8 mouse cellular contexts compared by ENCODE assay signal in genomic region chr13:21179724-21180550, GRCm38 (mm10). TPM values are rescaled to one million over a fixed set of nuclear protein-coding genes. Genes with fewer than 3 reads are reported as not detected.
DNase-seq lines count a peak whose midpoint lies in the region; ATAC-seq and TF ChIP-seq lines count a peak whose summit lies in the region.

No protein-coding gene starts in this region.

- peak; percentile 96 for ATAC-seq in forebrain, embryonic 11.5 days (replicated peaks; ENCODE audit: low FRiP score)
- peak; percentile 90 for ATAC-seq in heart, postnatal 0 days (ENCODE audit: insufficient read depth, low read depth)
- peak; percentile 91 for ATAC-seq in liver, postnatal 0 days
- ATAC-seq in neural tube, embryonic 13.5 days (ENCODE audit: low read depth): peak; percentile 97

- no peak for TF ChIP-seq EP300 in heart, postnatal 0 days (IDR thresholded peaks at IDR 0.05; ENCODE audit: low read depth)
- peak; percentile 44; the same call in 1 of the 2 replicates for TF ChIP-seq EP300 in liver, postnatal 0 days (IDR thresholded peaks at IDR 0.05; ENCODE audit: low read depth)

- no peaks in the 10 kb centered on the region for H3K27me3 ChIP-seq in E14TG2a.4 (ENCODE audit: insufficient read depth, low read length)
- H3K27me3 ChIP-seq in forebrain, embryonic 11.5 days (ENCODE audit: control insufficient read depth, insufficient read depth, low read length): no peaks in the 10 kb centered on the region
- H3K27me3 ChIP-seq in heart, postnatal 0 days (ENCODE audit: control insufficient read depth, insufficient read depth, low read length): no peaks in the 10 kb centered on the region
- no peaks in the 10 kb centered on the region for H3K27me3 ChIP-seq in liver, postnatal 0 days (ENCODE audit: insufficient read depth, low read length)
- no peaks in the 10 kb centered on the region for H3K27me3 ChIP-seq in neural tube, embryonic 13.5 days
- no peaks in the 10 kb centered on the region for H3K27me3 ChIP-seq in testis, adult 2 months (ENCODE audit: control insufficient read depth, insufficient read depth, low read length)

- H3K4me2 ChIP-seq in forebrain, embryonic 11.5 days (ENCODE audit: low read depth, low read length, severe bottlenecking): peak overlapping the region; percentile 55
- H3K4me2 ChIP-seq in heart, postnatal 0 days (ENCODE audit: low read depth, low read length): peak overlapping the region; percentile 83
- peak overlapping the region; percentile 92 for H3K4me2 ChIP-seq in liver, postnatal 0 days (ENCODE audit: low read depth, low read length)
- H3K4me2 ChIP-seq in neural tube, embryonic 13.5 days: peak overlapping the region; percentile 71

- H3K36me3 ChIP-seq in E14TG2a.4 (ENCODE audit: insufficient read depth, low read length): peaks cover 40% of the 10 kb centered on the region
- H3K36me3 ChIP-seq in forebrain, embryonic 11.5 days (ENCODE audit: control insufficient read depth, insufficient read depth, low read length): peaks cover 7% of the 10 kb centered on the region; the same call in 1 of the 2 replicates
- peaks cover 29% of the 10 kb centered on the region for H3K36me3 ChIP-seq in heart, postnatal 0 days (replicated peaks; ENCODE audit: control insufficient read depth, insufficient read depth, low read length)
- peaks cover 21% of the 10 kb centered on the region for H3K36me3 ChIP-seq in liver, postnatal 0 days (replicated peaks; ENCODE audit: insufficient read depth, low read length)
- peaks cover 29% of the 10 kb centered on the region for H3K36me3 ChIP-seq in neural tube, embryonic 13.5 days
- peaks cover 4% of the 10 kb centered on the region for H3K36me3 ChIP-seq in testis, adult 2 months (ENCODE audit: control insufficient read depth, insufficient read depth, low read length)

- DNase-seq in c-Kit-positive CD71-positive TER-119-negative erythroid progenitor cells, embryonic 14.5 days (ENCODE audit: low read depth): peak; percentile 91
- DNase-seq in forebrain, embryonic 11.5 days (ENCODE audit: low spot score): peak; percentile 93
- peak; percentile 87 for DNase-seq in heart, postnatal 0 days (ENCODE audit: low spot score)
- DNase-seq in kidney, postnatal 4 days: peak; percentile 86 to 92
- DNase-seq in liver, postnatal 0 days: peak; percentile 91

- under 1% methylated on average over 69 of the region's 80 CpGs for WGBS in forebrain, embryonic 11.5 days
- under 1% methylated on average over 76 of the region's 80 CpGs for WGBS in heart, postnatal 0 days
- WGBS in liver, postnatal 0 days (ENCODE audit: insufficient replicate concordance): under 1% methylated on average over 59 of the region's 80 CpGs
- under 1% methylated on average over 80 of the region's 80 CpGs for whole genome bisulfite sequencing in neural tube, embryonic 13.5 days

- H3K27ac ChIP-seq in forebrain, embryonic 11.5 days (ENCODE audit: low read depth, low read length): peak overlapping the region; percentile 82
- H3K27ac ChIP-seq in heart, postnatal 0 days (ENCODE audit: low read depth): peak overlapping the region; percentile 91
- H3K27ac ChIP-seq in liver, postnatal 0 days (ENCODE audit: low read depth): peak overlapping the region; percentile 94
- H3K27ac ChIP-seq in neural tube, embryonic 13.5 days (replicated peaks): peak overlapping the region; percentile 96
- H3K27ac ChIP-seq in testis, adult 2 months (ENCODE audit: control insufficient read depth, insufficient read depth, low read depth, low read length): peak overlapping the region; percentile 55

- no peak for TF ChIP-seq CTCF in E14TG2a.4 (conservative IDR thresholded peaks at IDR 0.05; ENCODE audit: low read length)
- TF ChIP-seq CTCF in heart, postnatal 0 days (IDR thresholded peaks at IDR 0.05; ENCODE audit: low read depth): no peak
- TF ChIP-seq CTCF in liver, postnatal 0 days (IDR thresholded peaks at IDR 0.05; ENCODE audit: low read depth): no peak
- TF ChIP-seq CTCF in testis, adult 2 months (IDR thresholded peaks at IDR 0.05; ENCODE audit: control insufficient read depth, insufficient read depth, insufficient replicate concordance, low read depth, low read length): no peak; the same call in 1 of the 2 replicates

- peak overlapping the region; percentile 98 for H3K4me3 ChIP-seq in E14TG2a.4 (replicated peaks; ENCODE audit: low read length)
- peak overlapping the region; percentile 98 for H3K4me3 ChIP-seq in forebrain, embryonic 11.5 days (ENCODE audit: low read depth, low read length)
- peak overlapping the region; percentile 95 for H3K4me3 ChIP-seq in heart, postnatal 0 days (ENCODE audit: low read depth, low read length)
- H3K4me3 ChIP-seq in liver, postnatal 0 days (ENCODE audit: low read depth, low read length): peak overlapping the region; percentile 91
- peak overlapping the region; percentile 81 for H3K4me3 ChIP-seq in neural tube, embryonic 13.5 days
- peak overlapping the region; percentile 87 for H3K4me3 ChIP-seq in testis, adult 2 months (ENCODE audit: control insufficient read depth, low read depth, low read length)

- peak overlapping the region; percentile 83 for H3K9ac ChIP-seq in forebrain, embryonic 11.5 days (ENCODE audit: low read length)
- H3K9ac ChIP-seq in heart, postnatal 0 days (replicated peaks; ENCODE audit: low read depth, low read length): peak overlapping the region; percentile 82
- peak overlapping the region; percentile 80 for H3K9ac ChIP-seq in liver, postnatal 0 days (replicated peaks)
- peak overlapping the region; percentile 90 for H3K9ac ChIP-seq in neural tube, embryonic 13.5 days

- TF ChIP-seq POLR2A in testis, adult 2 months (IDR thresholded peaks at IDR 0.05; ENCODE audit: control insufficient read depth, low read depth, low read length): peak; percentile 46

- peaks cover 68% of the 10 kb centered on the region for H3K4me1 ChIP-seq in E14TG2a.4 (replicated peaks; ENCODE audit: low read depth, low read length)
- H3K4me1 ChIP-seq in forebrain, embryonic 11.5 days (replicated peaks; ENCODE audit: control insufficient read depth, insufficient read depth, low read length): peaks cover 7% of the 10 kb centered on the region; the same call in 1 of the 2 replicates
- no peaks in the 10 kb centered on the region; the same call in 1 of the 2 replicates for H3K4me1 ChIP-seq in heart, postnatal 0 days (ENCODE audit: control insufficient read depth, insufficient read depth)
- peaks cover 32% of the 10 kb centered on the region for H3K4me1 ChIP-seq in liver, postnatal 0 days (ENCODE audit: insufficient read depth)
- H3K4me1 ChIP-seq in neural tube, embryonic 13.5 days (replicated peaks): peaks cover 32% of the 10 kb centered on the region
- peaks cover 12% of the 10 kb centered on the region for H3K4me1 ChIP-seq in testis, adult 2 months (ENCODE audit: control insufficient read depth, insufficient read depth, low read length)

- H3K9me3 ChIP-seq in E14TG2a.4 (ENCODE audit: low read length): no peaks in the 10 kb centered on the region
- no peaks in the 10 kb centered on the region for H3K9me3 ChIP-seq in forebrain, embryonic 11.5 days (ENCODE audit: control insufficient read depth, low read length)
- H3K9me3 ChIP-seq in heart, postnatal 0 days (replicated peaks; ENCODE audit: control insufficient read depth, low read length): no peaks in the 10 kb centered on the region
- no peaks in the 10 kb centered on the region for H3K9me3 ChIP-seq in liver, postnatal 0 days (ENCODE audit: low read length)
- no peaks in the 10 kb centered on the region for H3K9me3 ChIP-seq in neural tube, embryonic 13.5 days

RNA-seq across cellular contexts. Expression of gene Trim27, which starts 0.7 kb away (rescaled TPM):
- polyA plus RNA-seq in forebrain, embryonic 11.5 days (2014; fragmentation: Nextera tagmentation; extraction: Ambion mirVana): 178 and 183 TPM in 2 replicates
- total RNA-seq in heart, postnatal 0 days (2014; rRNA removed; ENCODE audit: low replicate concordance): 54.7 and 58.2 TPM in 2 replicates
- 33.0 and 35.3 TPM in 2 replicates for polyA plus RNA-seq in heart, postnatal 0 days (2015; fragmentation: Nextera tagmentation; extraction: Ambion mirVana)
- polyA plus RNA-seq in liver, postnatal 0 days (2015; fragmentation: Nextera tagmentation; extraction: Ambion mirVana): 36.5 and 36.7 TPM in 2 replicates
- 82.9 and 88.9 TPM in 2 replicates for polyA plus RNA-seq in neural tube, embryonic 13.5 days (2015; fragmentation: Nextera tagmentation; extraction: Ambion mirVana)
- polyA plus RNA-seq in testis, adult 2 months (2012; rRNA removed): 142 and 149 TPM in 2 replicates

RNA-seq across cellular contexts. Expression of gene Olfr1368, which starts 34.3 kb away (rescaled TPM):
- not detected in 2 replicates for polyA plus RNA-seq in forebrain, embryonic 11.5 days (2014; fragmentation: Nextera tagmentation; extraction: Ambion mirVana)
- total RNA-seq in heart, postnatal 0 days (2014; rRNA removed; ENCODE audit: low replicate concordance): not detected in 2 replicates
- not detected in 2 replicates for polyA plus RNA-seq in heart, postnatal 0 days (2015; fragmentation: Nextera tagmentation; extraction: Ambion mirVana)
- polyA plus RNA-seq in liver, postnatal 0 days (2015; fragmentation: Nextera tagmentation; extraction: Ambion mirVana): not detected in 2 replicates
- not detected in 2 replicates for polyA plus RNA-seq in neural tube, embryonic 13.5 days (2015; fragmentation: Nextera tagmentation; extraction: Ambion mirVana)
- 0.10 TPM in 1 of 2 replicates, not detected in the other for polyA plus RNA-seq in testis, adult 2 months (2012; rRNA removed)

RNA-seq across cellular contexts. Expression of gene Olfr263, which starts 50.5 kb away (rescaled TPM):
- not detected in 2 replicates for polyA plus RNA-seq in forebrain, embryonic 11.5 days (2014; fragmentation: Nextera tagmentation; extraction: Ambion mirVana)
- total RNA-seq in heart, postnatal 0 days (2014; rRNA removed; ENCODE audit: low replicate concordance): not detected in 2 replicates
- not detected in 2 replicates for polyA plus RNA-seq in heart, postnatal 0 days (2015; fragmentation: Nextera tagmentation; extraction: Ambion mirVana)
- not detected in 2 replicates for polyA plus RNA-seq in liver, postnatal 0 days (2015; fragmentation: Nextera tagmentation; extraction: Ambion mirVana)
- not detected in 2 replicates for polyA plus RNA-seq in neural tube, embryonic 13.5 days (2015; fragmentation: Nextera tagmentation; extraction: Ambion mirVana)
- not detected in 2 replicates for polyA plus RNA-seq in testis, adult 2 months (2012; rRNA removed)

Comparison
In these comparisons a context has a peak if more than half of its experiments do, and no peak if none do; other contexts are left out.
1. Peak in every context shown above with its lines: DNase-seq, ATAC-seq, H3K4me3 ChIP-seq and H3K27ac ChIP-seq.